Mouse (Mus musculus): ENCODE data around the gene Sgcb.

DNA sequence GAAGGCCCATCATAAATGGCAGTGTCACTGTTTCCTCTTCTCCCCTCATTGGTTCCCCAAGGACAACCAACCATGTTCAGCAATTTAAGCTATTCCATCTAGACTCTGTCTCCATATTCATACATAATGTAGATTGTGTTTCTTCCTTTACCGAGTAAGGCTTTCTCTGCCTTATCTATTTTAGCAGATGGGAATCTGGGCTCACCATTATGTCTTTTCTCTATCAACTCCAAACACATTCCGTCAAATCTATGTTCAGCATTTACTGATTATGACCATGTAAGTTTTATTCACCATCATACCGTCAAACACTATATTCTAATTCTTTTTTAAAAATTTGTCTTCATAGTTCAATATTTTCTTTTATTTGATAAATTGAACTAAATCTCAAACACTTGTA is 6.5 kb downstream of the Sgcb start:
- no peak for TF ChIP-seq USF1 (IDR thresholded peaks at IDR 0.05; ENCODE audit: low read depth)
- TF ChIP-seq CTCF (IDR thresholded peaks at IDR 0.05; ENCODE audit: control insufficient read depth, insufficient read depth, insufficient read length), result no peak
- no peak for TF ChIP-seq MAX (IDR thresholded peaks at IDR 0.05)

All from C2C12 (cell line).